Mouse (Mus musculus): ENCODE results near the gene Cep85l.

GRCm38 (mm10) chr10:53335974-53336373 is 43.8 kb downstream of the Cep85l start:
- TF ChIP-seq POLR2A (IDR thresholded peaks at IDR 0.05; ENCODE audit: extremely low read depth, insufficient read depth, low read length) (no peak), CTCF (IDR thresholded peaks at IDR 0.05; ENCODE audit: low read depth, low read length) (no peak)

All from liver, adult 2 months (tissue).